28 mouse cellular contexts compared by ENCODE assay signal in the genomic region with DNA sequence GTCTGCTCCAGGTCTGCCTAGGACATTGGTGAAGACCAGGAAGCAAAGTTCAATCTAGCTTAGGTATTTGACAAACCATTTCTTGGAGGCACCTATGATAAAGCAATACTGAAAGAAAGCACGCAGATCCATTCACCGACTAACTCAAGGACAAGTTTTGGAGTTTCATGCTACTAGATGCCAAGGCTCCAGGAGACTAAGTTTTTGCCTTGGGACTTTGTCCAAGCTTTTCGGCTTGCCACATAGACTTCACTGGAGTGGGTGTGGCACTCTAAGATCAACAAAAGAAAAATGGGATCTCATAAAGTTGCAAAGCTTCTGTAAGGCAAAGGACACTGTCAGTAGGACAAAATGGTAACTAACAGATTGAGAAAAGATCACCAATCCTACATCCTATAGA.
"Had no signal": no experiment of that assay in that cellular context is flagged by ENCODE, and none has a peak within 500 bp of the region (broad histone marks: within the 10 kb centered on the region; RNA-seq: fewer than 3 reads in every experiment).

No protein-coding gene starts in this region.

- DNase-seq: gastrocnemius, adult 2 months; gastrocnemius, postnatal 10 days; gastrocnemius, postnatal 25 days; heart, adult 2 months; heart, postnatal 14 days; heart, postnatal 36 days; kidney, adult 18-20 months; kidney, adult 8-10 months; kidney, postnatal 10 days; kidney, postnatal 25 days; kidney, postnatal 4 days; liver; liver, embryonic 13.5 days; liver, postnatal 0 days had no signal

- H3K27me3 ChIP-seq: heart, embryonic 13.5 days; heart, embryonic 15.5 days; hindbrain, embryonic 13.5 days; intestine, embryonic 15.5 days; limb, embryonic 12.5 days; liver, embryonic 13.5 days; liver, embryonic 15.5 days had no signal

- H3K36me3 ChIP-seq: heart, embryonic 13.5 days; heart, embryonic 15.5 days; hindbrain, embryonic 13.5 days; intestine, embryonic 15.5 days; limb, embryonic 10.5 days; limb, embryonic 12.5 days; liver, embryonic 13.5 days; liver, embryonic 15.5 days had no signal

- H3K27ac ChIP-seq: gastrocnemius, adult 2 months; heart, adult 2 months; heart, embryonic 13.5 days; heart, embryonic 15.5 days; hindbrain, embryonic 13.5 days; intestine, embryonic 15.5 days; layer of hippocampus, adult 2 months; left cerebral cortex, adult 2 months; limb, embryonic 10.5 days; limb, embryonic 12.5 days; liver, embryonic 13.5 days; liver, embryonic 15.5 days had no signal

- H3K4me3 ChIP-seq: gastrocnemius, adult 2 months; heart, adult 2 months; heart, embryonic 13.5 days; heart, embryonic 15.5 days; hindbrain, embryonic 13.5 days; intestine, embryonic 15.5 days; layer of hippocampus, adult 2 months; left cerebral cortex, adult 2 months; limb, embryonic 10.5 days; limb, embryonic 12.5 days; liver, embryonic 13.5 days; liver, embryonic 15.5 days had no signal

- H3K9ac ChIP-seq: heart, embryonic 13.5 days; heart, embryonic 15.5 days; hindbrain, embryonic 13.5 days; intestine, embryonic 15.5 days; limb, embryonic 12.5 days; liver, embryonic 13.5 days; liver, embryonic 15.5 days; liver, postnatal 0 days had no signal

- H3K4me1 ChIP-seq: heart, embryonic 13.5 days; heart, embryonic 15.5 days; hindbrain, embryonic 13.5 days; intestine, embryonic 15.5 days; limb, embryonic 10.5 days; limb, embryonic 12.5 days; liver, embryonic 13.5 days; liver, embryonic 15.5 days had no signal

- ATAC-seq: hindbrain, embryonic 16.5 days; inflammation-experienced regulatory T-cells, adult 6 months; intestine, embryonic 15.5 days; intestine, postnatal 0 days; liver, postnatal 0 days had no signal

- H3K4me2 ChIP-seq: heart, embryonic 11.5 days; heart, embryonic 13.5 days; heart, embryonic 15.5 days; hindbrain, embryonic 13.5 days; intestine, embryonic 15.5 days; limb, embryonic 12.5 days; liver, embryonic 11.5 days; liver, embryonic 13.5 days; liver, embryonic 15.5 days had no signal

- H3K9me3 ChIP-seq: heart, embryonic 13.5 days; heart, embryonic 15.5 days; hindbrain, embryonic 13.5 days; intestine, embryonic 15.5 days; limb, embryonic 10.5 days; limb, embryonic 12.5 days; liver, embryonic 13.5 days; liver, embryonic 15.5 days had no signal
